Mouse (Mus musculus) adrenal gland, postnatal 14 days (tissue): ENCODE results near the gene Hdac5. TPM values are rescaled to one million over a fixed set of nuclear protein-coding genes. Genes with fewer than 3 reads are reported as not detected.

Experiments used
- DNase-seq: peaks from one replicate; pipeline ENCODE4 v3.0.0; 2021; ENCODE audit warnings: mixed read lengths
- total RNA-seq: library from RNA; stranded (reverse); gene quantifications from 2 replicates; pipeline ENCODE4 v1.2.3, GENCODE M21; 2021

The Hdac5 gene
- total RNA-seq, 1 experiment from 2014 or later = 81.1 TPM

GRCm38 (mm10) chr11:102240636-102241035 lies 10.7 kb upstream of the Hdac5 start:
- DNase-seq = no peak

GRCm38 (mm10) chr11:102236022-102236421 lies 6.1 kb upstream of the Hdac5 start:
- DNase-seq = no peak

- DNase-seq = peak; percentile 34
Observed at GRCm38 (mm10) chr11:102229331-102229953, 524 bp downstream of the Hdac5 start.

GRCm38 (mm10) chr11:102228646-102229268 lies 1.2 kb downstream of the Hdac5 start:
- peak; percentile 15 for DNase-seq

GRCm38 (mm10) chr11:102228191-102228545 lies 1.8 kb downstream of the Hdac5 start:
- DNase-seq = no peak

GRCm38 (mm10) chr11:102227270-102228190 lies 2.4 kb downstream of the Hdac5 start:
- DNase-seq = no peak

- peak; percentile 3 for DNase-seq
Observed at GRCm38 (mm10) chr11:102226067-102226978, 3.6 kb downstream of the Hdac5 start.

GRCm38 (mm10) chr11:102225221-102225620 lies 4.7 kb downstream of the Hdac5 start:
- peak; percentile 40 for DNase-seq

- peak; percentile 76 for DNase-seq
Observed at GRCm38 (mm10) chr11:102224686-102225085, 5.3 kb downstream of the Hdac5 start.

GRCm38 (mm10) chr11:102223166-102223565 lies 6.8 kb downstream of the Hdac5 start:
- peak; percentile 69 for DNase-seq

GRCm38 (mm10) chr11:102221954-102222351 lies 8.0 kb downstream of the Hdac5 start:
- DNase-seq = peak; percentile 47

GRCm38 (mm10) chr11:102221243-102221953 lies 8.6 kb downstream of the Hdac5 start:
- DNase-seq = no peak

GRCm38 (mm10) chr11:102220451-102220850 lies 9.5 kb downstream of the Hdac5 start:
- DNase-seq = no peak

- peak; percentile 74 for DNase-seq
Observed at GRCm38 (mm10) chr11:102219994-102220346, 10.0 kb downstream of the Hdac5 start.

- no peak for DNase-seq
Observed at GRCm38 (mm10) chr11:102219247-102219993, 10.5 kb downstream of the Hdac5 start.

- peak; percentile 97 for DNase-seq
Observed at GRCm38 (mm10) chr11:102218783-102219182, 11.2 kb downstream of the Hdac5 start.

- DNase-seq = no peak
Observed at GRCm38 (mm10) chr11:102217876-102218430, 12.0 kb downstream of the Hdac5 start.

- DNase-seq = no peak
Observed at GRCm38 (mm10) chr11:102217396-102217795, 12.6 kb downstream of the Hdac5 start.

- DNase-seq = no peak
Observed at GRCm38 (mm10) chr11:102216886-102217240, 13.1 kb downstream of the Hdac5 start.
